Mouse (Mus musculus): ENCODE measurements around the gene Rhob. TPM values are rescaled to one million over a fixed set of nuclear protein-coding genes. Genes with fewer than 3 reads are reported as not detected.
A peak's percentile ranks its signal among the peaks of the same experiment; 100 is the strongest.

Gene Rhob
- 32.9 and 39.5 TPM in 2 replicates for polyA plus RNA-seq (2015; fragmentation: Nextera tagmentation; extraction: Ambion mirVana)

DNA sequence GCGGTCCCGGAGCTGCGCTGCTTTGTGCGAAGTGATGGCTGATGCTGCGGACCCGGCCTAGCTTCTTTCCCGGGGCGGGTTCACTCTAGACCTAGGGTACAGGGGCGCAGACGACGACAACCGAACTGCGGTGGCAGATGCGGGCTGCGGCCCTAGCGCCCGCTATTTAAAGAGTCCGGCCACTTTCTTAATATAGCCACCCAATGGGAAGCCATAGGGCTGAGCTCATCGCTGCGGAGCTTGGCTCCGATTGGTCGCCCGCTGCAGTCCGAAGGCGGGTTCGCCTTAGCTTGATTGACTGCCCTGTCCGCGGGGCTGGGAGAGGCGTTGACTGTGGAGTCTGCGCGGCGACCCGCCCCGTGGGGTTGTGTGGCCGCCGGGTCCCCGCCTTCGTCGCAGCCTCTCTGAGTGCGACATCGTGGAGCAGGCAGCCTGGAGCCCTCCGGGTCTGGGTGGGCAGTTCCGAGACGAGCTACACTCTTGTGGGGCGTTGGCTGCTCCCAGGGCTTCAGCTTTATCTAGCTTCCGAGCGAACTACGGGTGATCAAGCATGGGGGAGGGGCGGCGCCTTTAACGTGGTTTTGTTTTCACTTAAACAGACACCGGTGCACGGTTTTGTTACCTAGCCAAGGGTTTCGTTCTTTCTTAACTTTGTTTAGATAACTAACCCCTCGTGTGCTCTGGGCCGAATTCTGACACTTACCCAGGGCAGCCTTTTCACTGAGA, at the start of gene Rhob:
TSS of gene Rhob (minus strand) at position 139 of the 726 bp plus-strand sequence.
- Histone ChIP-seq H3K4me1 (replicated peaks; ENCODE audit: control insufficient read depth, insufficient read depth) (peaks cover 4% of the 10 kb centered on the region; the same call in 1 of the 2 replicates), H3K4me3 (ENCODE audit: low read depth, low read length) (peak within 1 kb of the TSS; percentile 92), H3K36me3 (ENCODE audit: control insufficient read depth, insufficient read depth, low read length) (no peaks in the 10 kb centered on the region), H3K27me3 (ENCODE audit: control insufficient read depth, insufficient read depth, low read length) (no peaks in the 10 kb centered on the region), H3K9ac (ENCODE audit: low read length) (peak within 1 kb of the TSS; percentile 100), H3K9me3 (ENCODE audit: control insufficient read depth, low read length) (no peaks in the 10 kb centered on the region), H3K27ac (replicated peaks) (peak within 1 kb of the TSS; percentile 100), H3K4me2 (replicated peaks; ENCODE audit: low read depth) (peak within 1 kb of the TSS; percentile 92)
- DNase-seq (ENCODE audit: low spot score) (peak; percentile 96), ATAC-seq (ENCODE audit: low FRiP score, low TSS enrichment) (peak; percentile 97)
- TF ChIP-seq CTCF (IDR thresholded peaks at IDR 0.05; ENCODE audit: low read depth), result no peak; the same call in 1 of the 2 replicates
- TF ChIP-seq EP300 (optimal IDR thresholded peaks at IDR 0.05), result no peak
- under 1% methylated on average over 54 of the region's 56 CpGs for WGBS

- no peak overlapping the region for H3K27ac ChIP-seq (replicated peaks)
- H3K4me2 ChIP-seq (replicated peaks; ENCODE audit: low read depth), result no peak overlapping the region
- peak; percentile 80 for ATAC-seq (ENCODE audit: low FRiP score, low TSS enrichment)
- 15% methylated on average over 11 of the region's 11 CpGs for WGBS
- H3K4me1 ChIP-seq (replicated peaks; ENCODE audit: control insufficient read depth, insufficient read depth), result no peaks in the 10 kb centered on the region
- no peak overlapping the region for H3K9ac ChIP-seq (ENCODE audit: low read length)
- H3K4me3 ChIP-seq (ENCODE audit: low read depth, low read length), result no peak overlapping the region
- H3K36me3 ChIP-seq (ENCODE audit: control insufficient read depth, insufficient read depth, low read length), result no peaks in the 10 kb centered on the region
- H3K9me3 ChIP-seq (ENCODE audit: control insufficient read depth, low read length), result no peaks in the 10 kb centered on the region
- H3K27me3 ChIP-seq (ENCODE audit: control insufficient read depth, insufficient read depth, low read length), result no peaks in the 10 kb centered on the region
- peak; percentile 78 for DNase-seq (ENCODE audit: low spot score)
- TF ChIP-seq EP300 (optimal IDR thresholded peaks at IDR 0.05) (no peak), CTCF (IDR thresholded peaks at IDR 0.05; ENCODE audit: low read depth) (peak; percentile 100)
Observed at GRCm38 (mm10) chr12:8547357-8547756, 47.5 kb upstream of the Rhob start.

DNA sequence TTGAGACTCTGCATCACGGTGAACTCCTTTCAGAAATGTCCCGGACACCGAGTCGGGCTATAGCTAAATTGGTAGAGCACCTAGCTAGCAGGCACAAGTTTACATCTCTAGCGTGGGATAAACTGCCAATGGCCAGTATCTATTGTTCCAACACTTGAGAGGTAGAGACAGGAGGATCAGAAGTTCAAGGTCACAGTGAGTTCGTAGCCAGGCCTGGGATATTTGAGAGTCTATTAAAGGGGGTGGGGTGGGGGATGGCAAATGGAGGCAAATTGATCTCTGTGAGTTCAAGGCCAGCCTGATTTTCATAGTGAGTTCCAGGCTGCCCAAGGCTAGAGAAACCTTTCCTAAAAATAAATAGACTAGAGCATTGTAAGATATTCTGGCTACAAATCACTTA, 47.0 kb upstream of the Rhob start:
- Histone ChIP-seq H3K4me3 (ENCODE audit: low read depth, low read length) (no peak overlapping the region), H3K36me3 (ENCODE audit: control insufficient read depth, insufficient read depth, low read length) (no peaks in the 10 kb centered on the region), H3K9me3 (ENCODE audit: control insufficient read depth, low read length) (no peaks in the 10 kb centered on the region), H3K27me3 (ENCODE audit: control insufficient read depth, insufficient read depth, low read length) (no peaks in the 10 kb centered on the region), H3K9ac (ENCODE audit: low read length) (no peak overlapping the region), H3K27ac (replicated peaks) (no peak overlapping the region), H3K4me2 (replicated peaks; ENCODE audit: low read depth) (no peak overlapping the region), H3K4me1 (replicated peaks; ENCODE audit: control insufficient read depth, insufficient read depth) (no peaks in the 10 kb centered on the region)
- TF ChIP-seq EP300 (optimal IDR thresholded peaks at IDR 0.05) (no peak), CTCF (IDR thresholded peaks at IDR 0.05; ENCODE audit: low read depth) (no peak)
- ATAC-seq (ENCODE audit: low FRiP score, low TSS enrichment), result no peak
- no peak for DNase-seq (ENCODE audit: low spot score)
- WGBS, result 87% methylated on average over 6 of the region's 6 CpGs

- TF ChIP-seq CTCF (IDR thresholded peaks at IDR 0.05; ENCODE audit: low read depth), result no peak
- no peak for TF ChIP-seq EP300 (optimal IDR thresholded peaks at IDR 0.05)
- Histone ChIP-seq H3K4me2 (replicated peaks; ENCODE audit: low read depth) (no peak overlapping the region), H3K27ac (replicated peaks) (no peak overlapping the region), H3K9ac (ENCODE audit: low read length) (no peak overlapping the region), H3K4me1 (replicated peaks; ENCODE audit: control insufficient read depth, insufficient read depth) (no peaks in the 10 kb centered on the region), H3K4me3 (ENCODE audit: low read depth, low read length) (no peak overlapping the region), H3K9me3 (ENCODE audit: control insufficient read depth, low read length) (no peaks in the 10 kb centered on the region), H3K27me3 (ENCODE audit: control insufficient read depth, insufficient read depth, low read length) (no peaks in the 10 kb centered on the region), H3K36me3 (ENCODE audit: control insufficient read depth, insufficient read depth, low read length) (no peaks in the 10 kb centered on the region)
- no peak for ATAC-seq (ENCODE audit: low FRiP score, low TSS enrichment)
- DNase-seq (ENCODE audit: low spot score), result no peak
- 78% methylated on average over 5 of the region's 5 CpGs for WGBS
Observed at GRCm38 (mm10) chr12:8545066-8545610, 45.3 kb upstream of the Rhob start.

GRCm38 (mm10) chr12:8542371-8542770, 42.6 kb upstream of the Rhob start:
- Histone ChIP-seq H3K4me1 (replicated peaks; ENCODE audit: control insufficient read depth, insufficient read depth) (no peaks in the 10 kb centered on the region), H3K9ac (ENCODE audit: low read length) (no peak overlapping the region), H3K4me3 (ENCODE audit: low read depth, low read length) (no peak overlapping the region), H3K36me3 (ENCODE audit: control insufficient read depth, insufficient read depth, low read length) (no peaks in the 10 kb centered on the region), H3K4me2 (replicated peaks; ENCODE audit: low read depth) (no peak overlapping the region), H3K27me3 (ENCODE audit: control insufficient read depth, insufficient read depth, low read length) (no peaks in the 10 kb centered on the region), H3K9me3 (ENCODE audit: control insufficient read depth, low read length) (no peaks in the 10 kb centered on the region), H3K27ac (replicated peaks) (no peak overlapping the region)
- 81% methylated on average over 4 of the region's 4 CpGs for WGBS
- DNase-seq (ENCODE audit: low spot score), result no peak
- no peak for TF ChIP-seq CTCF (IDR thresholded peaks at IDR 0.05; ENCODE audit: low read depth)
- no peak for ATAC-seq (ENCODE audit: low FRiP score, low TSS enrichment)

- no peak overlapping the region for H3K9ac ChIP-seq (ENCODE audit: low read length)
- no peaks in the 10 kb centered on the region for H3K27me3 ChIP-seq (ENCODE audit: control insufficient read depth, insufficient read depth, low read length)
- H3K9me3 ChIP-seq (ENCODE audit: control insufficient read depth, low read length), result no peaks in the 10 kb centered on the region
- DNase-seq (ENCODE audit: low spot score), result no peak
- H3K4me1 ChIP-seq (replicated peaks; ENCODE audit: control insufficient read depth, insufficient read depth), result no peaks in the 10 kb centered on the region
- no peak overlapping the region for H3K4me3 ChIP-seq (ENCODE audit: low read depth, low read length)
- H3K27ac ChIP-seq (replicated peaks), result no peak overlapping the region
- WGBS, result 67% methylated on average over 13 of the region's 13 CpGs
- H3K36me3 ChIP-seq (ENCODE audit: control insufficient read depth, insufficient read depth, low read length), result no peaks in the 10 kb centered on the region
- H3K4me2 ChIP-seq (replicated peaks; ENCODE audit: low read depth), result no peak overlapping the region
- ATAC-seq (ENCODE audit: low FRiP score, low TSS enrichment), result no peak
- TF ChIP-seq EP300 (optimal IDR thresholded peaks at IDR 0.05), result no peak
- TF ChIP-seq CTCF (IDR thresholded peaks at IDR 0.05; ENCODE audit: low read depth), result no peak
Observed at GRCm38 (mm10) chr12:8539471-8539870, 39.7 kb upstream of the Rhob start.
